Mouse (Mus musculus): ENCODE measurements at regions not wholly inside any gene's neighbourhood (a gene's known extent, or its start where the extent isn't known, plus 50 kb on each side); places are given as distances from the start of the nearest gene placed in this dataset.

DNA sequence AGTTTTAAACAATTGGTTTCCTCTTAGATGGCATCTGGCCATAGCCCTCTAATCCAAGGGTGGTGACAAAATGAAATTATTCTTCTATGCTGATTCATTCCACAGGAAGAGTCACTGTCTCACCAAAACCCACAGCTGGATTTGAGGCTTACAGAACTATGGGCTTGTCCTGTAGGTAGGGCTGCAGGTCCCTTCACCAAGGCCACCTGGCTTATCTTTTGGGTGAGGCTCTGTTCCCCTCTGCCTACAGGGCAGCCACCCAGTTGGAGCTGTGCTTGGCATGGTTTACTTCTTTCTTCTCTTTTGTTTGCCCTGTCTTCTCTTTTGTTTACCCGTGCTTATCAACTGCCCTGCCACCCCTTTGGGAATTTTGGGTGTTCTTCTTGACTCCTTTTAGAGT is 113.0 kb downstream of the Tent5c start:
- ATAC-seq (ENCODE audit: low FRiP score) = no peak
- no peak for TF ChIP-seq CTCF (IDR thresholded peaks at IDR 0.05)
- no peak for DNase-seq (ENCODE audit: low spot score)
- Histone ChIP-seq H3K4me3 (ENCODE audit: low read depth, low read length) (no peak overlapping the region), H3K9me3 (ENCODE audit: low read length) (no peaks in the 10 kb centered on the region), H3K9ac (replicated peaks; ENCODE audit: low read length, poor library complexity, severe bottlenecking) (no peak overlapping the region), H3K36me3 (ENCODE audit: insufficient read depth, low read length) (no peaks in the 10 kb centered on the region), H3K4me1 (ENCODE audit: insufficient read depth, low read length) (no peaks in the 10 kb centered on the region), H3K4me2 (ENCODE audit: low read depth, low read length, poor library complexity, severe bottlenecking) (no peak overlapping the region), H3K27ac (ENCODE audit: low read depth, low read length) (no peak overlapping the region), H3K27me3 (ENCODE audit: insufficient read depth, low read length) (no peaks in the 10 kb centered on the region)
- whole genome bisulfite sequencing = 74% methylated on average over 1 of the region's 1 CpGs

DNA sequence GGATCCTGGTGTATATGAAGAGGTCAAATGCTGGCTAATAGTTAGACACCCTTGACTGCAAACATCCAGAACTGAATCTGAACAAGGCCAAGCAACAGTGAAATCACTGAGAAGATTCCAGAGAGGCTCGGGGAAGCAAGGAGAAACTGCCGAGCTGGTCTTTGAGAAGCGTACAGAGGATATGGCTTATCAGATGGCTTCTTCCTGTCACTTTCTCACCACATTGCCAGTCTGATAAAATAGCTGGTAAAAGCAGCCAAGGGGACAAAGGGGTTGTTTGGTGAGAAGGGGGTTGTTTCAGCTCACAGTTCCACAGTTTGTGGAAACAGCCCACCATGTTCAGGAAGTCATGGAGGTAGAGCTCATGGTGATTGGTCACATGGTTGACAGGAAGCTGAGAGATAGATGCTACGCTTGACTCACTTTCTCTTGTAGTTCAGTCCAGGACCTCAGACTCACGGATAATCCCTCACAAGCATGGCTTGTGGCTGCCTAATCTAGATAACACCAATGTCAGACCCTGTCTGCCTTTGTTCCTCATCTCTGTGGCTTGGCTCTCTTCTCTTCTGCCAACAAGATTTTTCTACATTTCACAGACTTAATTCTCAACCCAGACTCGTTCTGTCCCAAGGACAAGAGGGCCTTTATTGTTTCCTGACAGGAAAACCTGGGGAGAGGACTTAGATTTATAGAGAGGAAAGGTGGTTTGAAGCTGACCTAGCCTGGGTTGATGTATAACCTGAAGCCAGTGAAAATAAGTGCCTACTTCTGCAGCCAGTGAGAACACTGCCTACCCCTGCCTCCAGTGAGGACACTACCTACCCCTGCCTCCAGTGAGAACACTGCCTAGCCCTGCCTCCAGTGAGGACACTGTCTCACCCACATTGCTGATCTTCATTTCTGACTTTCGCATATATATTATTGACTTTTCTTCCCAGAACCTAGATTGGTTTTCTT is 122.0 kb downstream of the Tent5c start:
- H3K27ac ChIP-seq (ENCODE audit: low read depth, low read length) = no peak overlapping the region
- H3K36me3 ChIP-seq (ENCODE audit: insufficient read depth, low read length) = no peaks in the 10 kb centered on the region
- no peaks in the 10 kb centered on the region for H3K27me3 ChIP-seq (ENCODE audit: insufficient read depth, low read length)
- no peaks in the 10 kb centered on the region for H3K9me3 ChIP-seq (ENCODE audit: low read length)
- no peak overlapping the region for H3K4me2 ChIP-seq (ENCODE audit: low read depth, low read length, poor library complexity, severe bottlenecking)
- no peaks in the 10 kb centered on the region for H3K4me1 ChIP-seq (ENCODE audit: insufficient read depth, low read length)
- DNase-seq (ENCODE audit: low spot score) = no peak
- 69% methylated on average over 7 of the region's 7 CpGs for WGBS
- no peak overlapping the region for H3K9ac ChIP-seq (replicated peaks; ENCODE audit: low read length, poor library complexity, severe bottlenecking)
- no peak overlapping the region for H3K4me3 ChIP-seq (ENCODE audit: low read depth, low read length)
- no peak for TF ChIP-seq CTCF (IDR thresholded peaks at IDR 0.05)
- no peak for ATAC-seq (ENCODE audit: low FRiP score)

DNA sequence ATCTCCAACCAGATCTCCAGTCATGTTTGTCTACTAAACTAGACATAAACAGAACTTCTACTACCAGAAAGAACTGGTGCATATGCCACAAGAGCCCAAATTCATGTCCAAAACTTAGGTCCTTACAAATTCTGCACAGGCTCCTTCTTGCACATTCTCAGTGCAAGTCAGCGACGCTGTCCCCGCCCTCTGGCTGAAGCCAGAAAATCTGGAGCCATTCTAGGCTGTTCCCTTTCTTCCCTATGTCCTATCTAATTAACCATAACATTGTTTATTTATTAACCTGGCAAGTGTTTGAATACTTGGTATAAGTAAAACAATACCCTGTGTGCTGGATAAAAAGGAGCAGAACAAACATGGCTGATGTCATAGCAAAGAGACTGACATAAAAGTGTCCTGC is 122.7 kb downstream of the Tent5c start:
- no peak for ATAC-seq (ENCODE audit: low FRiP score)
- 82% methylated on average over 3 of the region's 3 CpGs for WGBS

DNA sequence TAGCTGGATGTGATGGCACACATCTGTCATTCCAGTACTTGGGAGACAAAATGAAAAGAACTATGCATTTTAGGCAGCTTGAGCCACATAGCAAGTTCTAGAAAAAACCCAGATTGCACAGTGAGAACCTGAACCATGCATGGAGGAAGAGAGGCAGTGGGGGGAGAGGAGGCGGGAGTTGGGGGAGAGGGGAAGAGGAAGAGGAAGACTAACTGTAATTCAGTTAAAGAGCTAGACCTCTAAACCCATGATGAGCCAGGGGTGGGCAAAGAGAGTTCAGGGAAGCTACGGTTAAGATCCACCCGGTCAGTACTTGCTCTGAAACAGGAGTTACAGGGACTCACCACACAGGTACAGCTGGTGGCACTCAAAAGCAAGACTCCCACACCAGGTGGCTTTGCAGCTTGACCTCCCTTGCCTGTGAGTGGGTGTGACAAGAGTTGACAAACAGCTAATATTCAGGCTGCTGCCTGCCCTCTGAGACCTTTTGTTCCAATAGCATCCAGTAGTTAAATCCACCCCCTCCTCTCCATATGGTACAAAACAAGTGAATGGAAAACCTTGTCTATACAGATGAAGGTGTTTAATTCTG is 123.7 kb downstream of the Tent5c start:
- WGBS = 84% methylated on average over 3 of the region's 3 CpGs
- H3K4me2 ChIP-seq (ENCODE audit: low read depth, low read length, poor library complexity, severe bottlenecking) = no peak overlapping the region
- no peak overlapping the region for H3K27ac ChIP-seq (ENCODE audit: low read depth, low read length)
- H3K4me3 ChIP-seq (ENCODE audit: low read depth, low read length) = no peak overlapping the region
- H3K4me1 ChIP-seq (ENCODE audit: insufficient read depth, low read length) = no peaks in the 10 kb centered on the region
- H3K9ac ChIP-seq (replicated peaks; ENCODE audit: low read length, poor library complexity, severe bottlenecking) = no peak overlapping the region
- no peak for TF ChIP-seq CTCF (IDR thresholded peaks at IDR 0.05)
- no peaks in the 10 kb centered on the region for H3K36me3 ChIP-seq (ENCODE audit: insufficient read depth, low read length)
- ATAC-seq (ENCODE audit: low FRiP score) (no peak), DNase-seq (ENCODE audit: low spot score) (no peak)
- H3K9me3 ChIP-seq (ENCODE audit: low read length) = no peaks in the 10 kb centered on the region
- H3K27me3 ChIP-seq (ENCODE audit: insufficient read depth, low read length) = no peaks in the 10 kb centered on the region

More for the DNA sequence above, 122.7 kb downstream of the Tent5c start:
- no peak for TF ChIP-seq CTCF (IDR thresholded peaks at IDR 0.05)
- Histone ChIP-seq H3K4me3 (ENCODE audit: low read depth, low read length) (no peak overlapping the region), H3K9ac (replicated peaks; ENCODE audit: low read length, poor library complexity, severe bottlenecking) (no peak overlapping the region), H3K27ac (ENCODE audit: low read depth, low read length) (no peak overlapping the region), H3K36me3 (ENCODE audit: insufficient read depth, low read length) (no peaks in the 10 kb centered on the region), H3K27me3 (ENCODE audit: insufficient read depth, low read length) (no peaks in the 10 kb centered on the region), H3K9me3 (ENCODE audit: low read length) (no peaks in the 10 kb centered on the region), H3K4me1 (ENCODE audit: insufficient read depth, low read length) (no peaks in the 10 kb centered on the region), H3K4me2 (ENCODE audit: low read depth, low read length, poor library complexity, severe bottlenecking) (no peak overlapping the region)
- DNase-seq (ENCODE audit: low spot score) = no peak

DNA sequence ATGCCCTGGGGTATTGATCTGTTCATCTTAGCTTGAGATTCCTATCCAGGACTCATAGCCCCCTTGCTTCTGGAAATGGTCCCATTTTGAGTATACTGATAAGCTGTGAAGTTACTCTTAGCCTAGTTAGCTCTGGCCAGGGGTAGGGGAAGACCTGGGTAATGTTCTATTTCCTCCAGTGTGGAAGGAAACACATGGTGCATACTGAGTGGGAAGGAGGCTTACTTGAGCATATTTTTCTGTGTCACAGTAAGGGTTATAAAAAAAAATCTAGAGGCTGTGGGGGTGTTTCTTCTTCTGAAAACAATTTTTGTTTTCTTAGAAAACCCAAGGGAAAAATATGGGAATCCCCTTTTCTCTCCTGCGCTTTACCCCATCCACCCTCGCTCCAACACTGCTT is 124.4 kb downstream of the Tent5c start:
- Histone ChIP-seq H3K27me3 (ENCODE audit: insufficient read depth, low read length) (no peaks in the 10 kb centered on the region), H3K27ac (ENCODE audit: low read depth, low read length) (no peak overlapping the region), H3K36me3 (ENCODE audit: insufficient read depth, low read length) (no peaks in the 10 kb centered on the region), H3K9ac (replicated peaks; ENCODE audit: low read length, poor library complexity, severe bottlenecking) (no peak overlapping the region), H3K9me3 (ENCODE audit: low read length) (no peaks in the 10 kb centered on the region), H3K4me2 (ENCODE audit: low read depth, low read length, poor library complexity, severe bottlenecking) (no peak overlapping the region), H3K4me1 (ENCODE audit: insufficient read depth, low read length) (no peaks in the 10 kb centered on the region), H3K4me3 (ENCODE audit: low read depth, low read length) (no peak overlapping the region)
- TF ChIP-seq CTCF (IDR thresholded peaks at IDR 0.05) = no peak
- ATAC-seq (ENCODE audit: low FRiP score) (no peak), DNase-seq (ENCODE audit: low spot score) (no peak)
- 94% methylated on average over 2 of the region's 2 CpGs for WGBS

DNA sequence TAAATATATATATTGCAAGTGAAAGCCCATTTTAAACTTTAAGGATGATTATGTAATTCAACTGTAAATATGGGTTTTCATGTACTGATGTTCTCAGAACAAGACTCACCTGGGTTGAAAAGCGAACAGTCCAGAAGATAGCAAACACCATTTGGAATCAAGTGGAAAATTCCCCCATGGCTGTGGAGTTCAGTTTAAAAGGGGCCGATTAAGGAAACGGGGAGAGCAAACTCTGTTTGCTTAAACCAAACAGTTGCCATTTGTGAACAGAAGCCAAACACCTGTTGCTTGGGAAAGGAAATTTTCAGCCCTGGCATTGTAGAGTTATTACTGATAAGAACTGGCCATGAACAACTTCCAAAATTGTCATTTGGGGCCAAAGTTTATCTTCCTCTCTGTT is 126.1 kb downstream of the Tent5c start:
- DNase-seq (ENCODE audit: low spot score) (no peak), ATAC-seq (ENCODE audit: low FRiP score) (no peak)
- no peak overlapping the region for H3K9ac ChIP-seq (replicated peaks; ENCODE audit: low read length, poor library complexity, severe bottlenecking)
- WGBS = 89% methylated on average over 3 of the region's 3 CpGs
- H3K27me3 ChIP-seq (ENCODE audit: insufficient read depth, low read length) = no peaks in the 10 kb centered on the region
- H3K27ac ChIP-seq (ENCODE audit: low read depth, low read length) = no peak overlapping the region
- no peak overlapping the region for H3K4me3 ChIP-seq (ENCODE audit: low read depth, low read length)
- H3K9me3 ChIP-seq (ENCODE audit: low read length) = no peaks in the 10 kb centered on the region
- no peaks in the 10 kb centered on the region for H3K4me1 ChIP-seq (ENCODE audit: insufficient read depth, low read length)
- no peak for TF ChIP-seq CTCF (IDR thresholded peaks at IDR 0.05)
- H3K36me3 ChIP-seq (ENCODE audit: insufficient read depth, low read length) = no peaks in the 10 kb centered on the region
- no peak overlapping the region for H3K4me2 ChIP-seq (ENCODE audit: low read depth, low read length, poor library complexity, severe bottlenecking)

All from midbrain, postnatal 0 days (tissue).